32 mouse cellular contexts compared by ENCODE assay signal in genomic region chr5:71606907-71607306, GRCm38 (mm10). TPM values are rescaled to one million over a fixed set of nuclear protein-coding genes. Genes with fewer than 3 reads are reported as not detected.
A peak's percentile ranks its signal among the peaks of the same experiment; 100 is the strongest.
DNase-seq lines count a peak whose midpoint lies in the region; ATAC-seq lines count a peak whose summit lies in the region.
"Had no signal": no experiment of that assay in that cellular context is flagged by ENCODE, and none has a peak within 500 bp of the region (broad histone marks: within the 10 kb centered on the region; RNA-seq: fewer than 3 reads in every experiment).

No protein-coding gene starts in this region.

- peak overlapping the region; percentile 11 for H3K4me2 ChIP-seq in heart, embryonic 14.5 days (ENCODE audit: low read length)
- H3K4me2 ChIP-seq in kidney, embryonic 15.5 days = no peak overlapping the region
- H3K4me2 ChIP-seq: forebrain, embryonic 15.5 days; hindbrain, embryonic 13.5 days; liver, embryonic 13.5 days; midbrain, embryonic 11.5 days had no signal

- peaks cover 2 to 17% of the 10 kb centered on the region in 2 experiments; a peak in 3 of 4 replicates for H3K4me1 ChIP-seq in heart, embryonic 14.5 days (ENCODE audit: control insufficient read depth in 2 of 2, insufficient read depth in 2 of 2, low read length in 2 of 2)
- no peaks in the 10 kb centered on the region for H3K4me1 ChIP-seq in kidney, embryonic 15.5 days
- H3K4me1 ChIP-seq: liver, embryonic 13.5 days had no signal

- H3K27ac ChIP-seq in heart, embryonic 14.5 days (replicated peaks in 1 of 2; ENCODE audit: control insufficient read depth in 1 of 2, insufficient read depth in 1 of 2, low read depth in 2 of 2, low read length in 2 of 2) = peak overlapping the region; percentile 41 to 54; a peak in 3 of 4 replicates
- H3K27ac ChIP-seq in kidney, embryonic 15.5 days = no peak overlapping the region
- H3K27ac ChIP-seq: forebrain, embryonic 15.5 days; hindbrain, embryonic 13.5 days; liver, embryonic 13.5 days had no signal

- H3K9me3 ChIP-seq in heart, embryonic 14.5 days (ENCODE audit: control insufficient read depth, low read length) = no peaks in the 10 kb centered on the region
- H3K9me3 ChIP-seq in kidney, embryonic 15.5 days (replicated peaks) = no peaks in the 10 kb centered on the region
- H3K9me3 ChIP-seq: forebrain, embryonic 15.5 days; hindbrain, embryonic 13.5 days; liver, embryonic 13.5 days had no signal

- ATAC-seq in heart, embryonic 14.5 days (ENCODE audit: insufficient number of reproducible peaks, insufficient read depth, low FRiP score, low read depth) = no peak
- ATAC-seq in kidney, embryonic 15.5 days (replicated peaks; ENCODE audit: low FRiP score) = 0 out of 2 replicates have a peak, but pooled peaks have one; percentile 29
- ATAC-seq: forebrain, embryonic 15.5 days had no signal

- H3K4me3 ChIP-seq in heart, embryonic 14.5 days (ENCODE audit: control insufficient read depth in 1 of 2, insufficient read depth in 1 of 2, low read depth in 1 of 2, low read length in 2 of 2) = no peak overlapping the region
- no peak overlapping the region for H3K4me3 ChIP-seq in kidney, embryonic 15.5 days (replicated peaks)
- H3K4me3 ChIP-seq: forebrain, embryonic 15.5 days; hindbrain, embryonic 13.5 days; liver, embryonic 13.5 days had no signal

- no peak for DNase-seq in heart, adult 8-10 months (ENCODE audit: low spot score)
- DNase-seq in kidney, adult 9 months = no peak
- peak; percentile 6 for DNase-seq in retina, embryonic 14.5 days (ENCODE audit: low spot score)
- no peak for DNase-seq in retina, postnatal 1 day
- DNase-seq in right cerebral cortex, postnatal 25 days = no peak
- DNase-seq: adrenal gland, adult 2 months; cerebellum, adult 8-10 months; cerebellum, postnatal 36 days; gastrocnemius, postnatal 14 days; kidney, adult 2 months; kidney, postnatal 14 days; layer of hippocampus, postnatal 36 days; liver, embryonic 13.5 days; lung, adult 2 months; lung, postnatal 14 days had no signal

- no peak overlapping the region for H3K9ac ChIP-seq in heart, embryonic 14.5 days (ENCODE audit: low read length)
- H3K9ac ChIP-seq in kidney, embryonic 15.5 days = no peak overlapping the region
- H3K9ac ChIP-seq: forebrain, embryonic 15.5 days; hindbrain, embryonic 13.5 days; liver, embryonic 13.5 days had no signal

- no peaks in the 10 kb centered on the region for H3K27me3 ChIP-seq in heart, embryonic 14.5 days (ENCODE audit: control insufficient read depth, insufficient read depth, low read length)
- H3K27me3 ChIP-seq in kidney, embryonic 15.5 days = no peaks in the 10 kb centered on the region
- H3K27me3 ChIP-seq: forebrain, embryonic 15.5 days; hindbrain, embryonic 13.5 days; liver, embryonic 13.5 days had no signal

- WGBS in heart, embryonic 14.5 days = 44% methylated on average over 4 of the region's 4 CpGs
- WGBS in kidney, embryonic 15.5 days = 39% methylated on average over 4 of the region's 4 CpGs

- no peaks in the 10 kb centered on the region for H3K36me3 ChIP-seq in heart, embryonic 14.5 days (ENCODE audit: control insufficient read depth, insufficient read depth, low read length)
- H3K36me3 ChIP-seq in kidney, embryonic 15.5 days = no peaks in the 10 kb centered on the region
- H3K36me3 ChIP-seq: forebrain, embryonic 15.5 days; hindbrain, embryonic 13.5 days; liver, embryonic 13.5 days had no signal

RNA-seq across cellular contexts. Expression of gene Gabrb1, which starts 51.0 kb away (rescaled TPM):
- polyA plus RNA-seq in heart, embryonic 14.5 days (2014; fragmentation: Nextera tagmentation; extraction: Ambion mirVana) = 0.89 and 1.1 TPM in 2 replicates
- total RNA-seq in heart, adult 8-10 months (2022) = under 1 TPM; 0.05 to 0.19 (median 0.10) TPM
- polyA plus RNA-seq in kidney, embryonic 15.5 days (2015; fragmentation: Nextera tagmentation; extraction: Ambion mirVana) = 0.15 and 0.49 TPM in 2 replicates
- total RNA-seq: megakaryocyte progenitor cell, adult 5-6 weeks; MEL had no signal
- polyA plus RNA-seq: lung, adult 2 months; spleen, adult 2 months had no signal

RNA-seq across cellular contexts. Expression of gene Gabra4, which starts 51.2 kb away (rescaled TPM):
- 5.2 and 6.6 TPM in 2 replicates for polyA plus RNA-seq in heart, embryonic 14.5 days (2014; fragmentation: Nextera tagmentation; extraction: Ambion mirVana)
- under 1 TPM in 2 of 4 experiments, not detected in 2; 0.19 to 0.22 TPM for total RNA-seq in heart, adult 8-10 months (2022)
- 3.0 and 3.9 TPM in 2 replicates for polyA plus RNA-seq in kidney, embryonic 15.5 days (2015; fragmentation: Nextera tagmentation; extraction: Ambion mirVana)
- total RNA-seq: heart, adult 18-20 months; megakaryocyte progenitor cell, adult 5-6 weeks; MEL; neutrophil, adult 5-6 weeks had no signal
- polyA plus RNA-seq: C2C12 had no signal

RNA-seq across cellular contexts. Expression of gene Cox7b2, which starts 58.9 kb away (rescaled TPM):
- polyA plus RNA-seq in heart, embryonic 14.5 days (2014; fragmentation: Nextera tagmentation; extraction: Ambion mirVana) = 0.42 TPM in 2 replicates
- not detected for total RNA-seq in heart, adult 8-10 months (2022)
- not detected in 2 replicates for polyA plus RNA-seq in kidney, embryonic 15.5 days (2015; fragmentation: Nextera tagmentation; extraction: Ambion mirVana)
- total RNA-seq: adrenal gland, adult 2 months; gastrocnemius, postnatal 14 days; heart, adult 18-20 months; layer of hippocampus, adult 18-20 months; layer of hippocampus, postnatal 36 days; left cerebral cortex, postnatal 25 days; megakaryocyte progenitor cell, adult 5-6 weeks; MEL; neutrophil, adult 5-6 weeks had no signal
- polyA plus RNA-seq: adrenal gland, adult 2 months; embryonic facial prominence, embryonic 14.5 days; intestine, embryonic 14.5 days; kidney, adult 2 months; limb, embryonic 14.5 days; liver, embryonic 13.5 days; lung, adult 2 months; spleen, adult 2 months; urinary bladder, adult 2 months had no signal
